Mouse (Mus musculus): ENCODE data around the gene Ttll9. TPM values are rescaled to one million over a fixed set of nuclear protein-coding genes. Genes with fewer than 3 reads are reported as not detected.

Ttll9 gene
- total and polyA plus RNA-seq, 2 experiments from 2014 or later, result 0.05 TPM; not detected in 1

- Histone ChIP-seq H3K9me3 (replicated peaks; ENCODE audit: control insufficient read depth, low read length) (no peaks in the 10 kb centered on the region), H3K27me3 (ENCODE audit: control insufficient read depth, insufficient read depth, low read length) (peaks cover 20% of the 10 kb centered on the region; the same call in 1 of the 2 replicates), H3K36me3 (replicated peaks; ENCODE audit: control insufficient read depth, insufficient read depth, low read length) (no peaks in the 10 kb centered on the region), H3K27ac (ENCODE audit: low read depth) (no peak overlapping the region), H3K4me3 (ENCODE audit: low read depth, low read length) (no peak overlapping the region), H3K4me2 (ENCODE audit: low read depth, low read length) (no peak overlapping the region), H3K4me1 (ENCODE audit: control insufficient read depth, insufficient read depth) (peaks cover 2% of the 10 kb centered on the region; the same call in 1 of the 2 replicates), H3K9ac (replicated peaks; ENCODE audit: low read depth, low read length) (no peak overlapping the region)
- TF ChIP-seq EP300 (IDR thresholded peaks at IDR 0.05; ENCODE audit: low read depth) (no peak), CTCF (IDR thresholded peaks at IDR 0.05; ENCODE audit: low read depth) (no peak)
- no peak for ATAC-seq (ENCODE audit: insufficient read depth, low read depth)
- WGBS, result 38% methylated on average over 9 of the region's 9 CpGs
- DNase-seq (ENCODE audit: low spot score), result no peak
These were observed 44.6 kb upstream of the Ttll9 start for GRCm38 (mm10) chr2:152917671-152918070.

- peaks cover 7% of the 10 kb centered on the region; the same call in 1 of the 2 replicates for H3K4me1 ChIP-seq (ENCODE audit: control insufficient read depth, insufficient read depth)
- no peaks in the 10 kb centered on the region for H3K27me3 ChIP-seq (ENCODE audit: control insufficient read depth, insufficient read depth, low read length)
- no peak overlapping the region for H3K4me3 ChIP-seq (ENCODE audit: low read depth, low read length)
- no peaks in the 10 kb centered on the region for H3K36me3 ChIP-seq (replicated peaks; ENCODE audit: control insufficient read depth, insufficient read depth, low read length)
- no peak for ATAC-seq (ENCODE audit: insufficient read depth, low read depth)
- 31% methylated on average over 7 of the region's 7 CpGs for WGBS
- no peak for TF ChIP-seq CTCF (IDR thresholded peaks at IDR 0.05; ENCODE audit: low read depth)
- no peak for TF ChIP-seq EP300 (IDR thresholded peaks at IDR 0.05; ENCODE audit: low read depth)
- no peak overlapping the region for H3K27ac ChIP-seq (ENCODE audit: low read depth)
- H3K9me3 ChIP-seq (replicated peaks; ENCODE audit: control insufficient read depth, low read length), result no peaks in the 10 kb centered on the region
- no peak for DNase-seq (ENCODE audit: low spot score)
- H3K4me2 ChIP-seq (ENCODE audit: low read depth, low read length), result no peak overlapping the region
- no peak overlapping the region for H3K9ac ChIP-seq (replicated peaks; ENCODE audit: low read depth, low read length)
These were observed 39.9 kb upstream of the Ttll9 start for GRCm38 (mm10) chr2:152922376-152922775.

GRCm38 (mm10) chr2:152923621-152924020, 38.7 kb upstream of the Ttll9 start:
- H3K4me2 ChIP-seq (ENCODE audit: low read depth, low read length), result no peak overlapping the region
- no peaks in the 10 kb centered on the region for H3K27me3 ChIP-seq (ENCODE audit: control insufficient read depth, insufficient read depth, low read length)
- no peaks in the 10 kb centered on the region for H3K9me3 ChIP-seq (replicated peaks; ENCODE audit: control insufficient read depth, low read length)
- H3K4me3 ChIP-seq (ENCODE audit: low read depth, low read length), result no peak overlapping the region
- TF ChIP-seq EP300 (IDR thresholded peaks at IDR 0.05; ENCODE audit: low read depth), result no peak
- TF ChIP-seq CTCF (IDR thresholded peaks at IDR 0.05; ENCODE audit: low read depth), result no peak
- no peak overlapping the region for H3K27ac ChIP-seq (ENCODE audit: low read depth)
- ATAC-seq (ENCODE audit: insufficient read depth, low read depth) (no peak), DNase-seq (ENCODE audit: low spot score) (no peak)
- no peak overlapping the region for H3K9ac ChIP-seq (replicated peaks; ENCODE audit: low read depth, low read length)
- H3K4me1 ChIP-seq (ENCODE audit: control insufficient read depth, insufficient read depth), result peaks cover 6% of the 10 kb centered on the region; the same call in 1 of the 2 replicates
- 63% methylated on average over 3 of the region's 3 CpGs for WGBS
- no peaks in the 10 kb centered on the region for H3K36me3 ChIP-seq (replicated peaks; ENCODE audit: control insufficient read depth, insufficient read depth, low read length)

GRCm38 (mm10) chr2:152924128-152924527, 38.2 kb upstream of the Ttll9 start:
- 65% methylated on average over 8 of the region's 8 CpGs for WGBS
- peaks cover 8% of the 10 kb centered on the region for H3K4me1 ChIP-seq (ENCODE audit: control insufficient read depth, insufficient read depth)
- no peak for TF ChIP-seq CTCF (IDR thresholded peaks at IDR 0.05; ENCODE audit: low read depth)
- TF ChIP-seq EP300 (IDR thresholded peaks at IDR 0.05; ENCODE audit: low read depth), result no peak

GRCm38 (mm10) chr2:152924543-152924942, 37.7 kb upstream of the Ttll9 start:
- DNase-seq (ENCODE audit: low spot score) (no peak), ATAC-seq (ENCODE audit: insufficient read depth, low read depth) (no peak)
- 58% methylated on average over 5 of the region's 5 CpGs for WGBS
- TF ChIP-seq EP300 (IDR thresholded peaks at IDR 0.05; ENCODE audit: low read depth), result no peak
- TF ChIP-seq CTCF (IDR thresholded peaks at IDR 0.05; ENCODE audit: low read depth), result no peak
- H3K9ac ChIP-seq (replicated peaks; ENCODE audit: low read depth, low read length), result no peak overlapping the region
- peaks cover 10% of the 10 kb centered on the region for H3K4me1 ChIP-seq (ENCODE audit: control insufficient read depth, insufficient read depth)
- no peak overlapping the region for H3K4me3 ChIP-seq (ENCODE audit: low read depth, low read length)
- H3K9me3 ChIP-seq (replicated peaks; ENCODE audit: control insufficient read depth, low read length), result no peaks in the 10 kb centered on the region
- peak overlapping the region; percentile 83 for H3K27ac ChIP-seq (ENCODE audit: low read depth)
- H3K36me3 ChIP-seq (replicated peaks; ENCODE audit: control insufficient read depth, insufficient read depth, low read length), result no peaks in the 10 kb centered on the region
- no peak overlapping the region for H3K4me2 ChIP-seq (ENCODE audit: low read depth, low read length)
- no peaks in the 10 kb centered on the region for H3K27me3 ChIP-seq (ENCODE audit: control insufficient read depth, insufficient read depth, low read length)

More at GRCm38 (mm10) chr2:152924128-152924527, 38.2 kb upstream of the Ttll9 start:
- no peak for DNase-seq (ENCODE audit: low spot score)
- H3K36me3 ChIP-seq (replicated peaks; ENCODE audit: control insufficient read depth, insufficient read depth, low read length), result no peaks in the 10 kb centered on the region
- no peak for ATAC-seq (ENCODE audit: insufficient read depth, low read depth)
- H3K27me3 ChIP-seq (ENCODE audit: control insufficient read depth, insufficient read depth, low read length), result no peaks in the 10 kb centered on the region
- H3K4me2 ChIP-seq (ENCODE audit: low read depth, low read length), result no peak overlapping the region
- H3K27ac ChIP-seq (ENCODE audit: low read depth), result no peak overlapping the region
- no peaks in the 10 kb centered on the region for H3K9me3 ChIP-seq (replicated peaks; ENCODE audit: control insufficient read depth, low read length)
- no peak overlapping the region for H3K4me3 ChIP-seq (ENCODE audit: low read depth, low read length)
- H3K9ac ChIP-seq (replicated peaks; ENCODE audit: low read depth, low read length), result no peak overlapping the region
